Comparison of ENCODE assay signal across 13 mouse cellular contexts in genomic region chr4:142641069-142641468, GRCm38 (mm10).
DNase-seq lines count a peak whose midpoint lies in the region; ATAC-seq and TF ChIP-seq lines count a peak whose summit lies in the region.
"Had no signal": no experiment of that assay in that cellular context is flagged by ENCODE, and none has a peak within 500 bp of the region (broad histone marks: within the 10 kb centered on the region; RNA-seq: fewer than 3 reads in every experiment).

No protein-coding gene starts in this region.

- H3K27me3 ChIP-seq in forebrain, embryonic 15.5 days, result no peaks in the 10 kb centered on the region
- H3K27me3 ChIP-seq in forebrain, embryonic 14.5 days (replicated peaks; ENCODE audit: control insufficient read depth, insufficient read depth, low read length), result no peaks in the 10 kb centered on the region
- no peaks in the 10 kb centered on the region for H3K27me3 ChIP-seq in liver, embryonic 11.5 days (replicated peaks; ENCODE audit: control insufficient read depth, insufficient read depth, low read length)
- no peaks in the 10 kb centered on the region for H3K27me3 ChIP-seq in liver, embryonic 15.5 days
- H3K27me3 ChIP-seq: Patski had no signal

- no peak overlapping the region for H3K9ac ChIP-seq in forebrain, embryonic 15.5 days (replicated peaks)
- H3K9ac ChIP-seq in forebrain, embryonic 14.5 days (ENCODE audit: low read length), result no peak overlapping the region
- H3K9ac ChIP-seq in liver, embryonic 11.5 days (ENCODE audit: low read depth, low read length), result no peak overlapping the region
- H3K9ac ChIP-seq in ES-E14 (ENCODE audit: insufficient read depth, low read depth, low read length, poor library complexity, severe bottlenecking), result no peak overlapping the region
- no peak overlapping the region for H3K9ac ChIP-seq in liver, embryonic 15.5 days

- H3K4me3 ChIP-seq in forebrain, embryonic 15.5 days, result no peak overlapping the region
- H3K4me3 ChIP-seq in forebrain, embryonic 14.5 days (ENCODE audit: low read depth, low read length), result no peak overlapping the region
- no peak overlapping the region for H3K4me3 ChIP-seq in liver, embryonic 11.5 days (ENCODE audit: low read depth, low read length)
- no peak overlapping the region for H3K4me3 ChIP-seq in ES-E14 (ENCODE audit: insufficient read depth in 1 of 2, low read depth in 1 of 2, low read length in 2 of 2, poor library complexity in 1 of 2, severe bottlenecking in 1 of 2)
- no peak overlapping the region for H3K4me3 ChIP-seq in liver, embryonic 15.5 days (replicated peaks)

- no peak for DNase-seq in forebrain, embryonic 14.5 days (ENCODE audit: low spot score)
- no peak for DNase-seq in liver, embryonic 11.5 days (ENCODE audit: low spot score)
- DNase-seq in liver (no peak), ES-E14 (ENCODE audit: low read depth, low spot score) (peak; percentile 41)
- no peak for DNase-seq in cerebellum, postnatal 10 days
- no peak for DNase-seq in adrenal gland, adult 2 months
- DNase-seq: B cell, adult 2 months; cerebellum, adult 2 months; kidney, postnatal 10 days; lung, postnatal 10 days had no signal

- no peaks in the 10 kb centered on the region for H3K9me3 ChIP-seq in forebrain, embryonic 15.5 days
- H3K9me3 ChIP-seq in forebrain, embryonic 14.5 days (replicated peaks; ENCODE audit: control insufficient read depth, low read length), result no peaks in the 10 kb centered on the region
- no peaks in the 10 kb centered on the region for H3K9me3 ChIP-seq in liver, embryonic 11.5 days (ENCODE audit: control insufficient read depth, low read length)
- H3K9me3 ChIP-seq in ES-E14 (ENCODE audit: control insufficient read depth, insufficient read depth, low read depth, low read length), result no peaks in the 10 kb centered on the region
- H3K9me3 ChIP-seq in liver, embryonic 15.5 days (replicated peaks), result no peaks in the 10 kb centered on the region; the same call in 1 of the 2 replicates

- WGBS in forebrain, embryonic 15.5 days, result 88% methylated on average over 10 of the region's 10 CpGs
- WGBS in forebrain, embryonic 14.5 days, result 93% methylated on average over 10 of the region's 10 CpGs
- WGBS in liver, embryonic 11.5 days, result 84% methylated on average over 10 of the region's 10 CpGs
- 71% methylated on average over 10 of the region's 10 CpGs for WGBS in liver, embryonic 15.5 days (ENCODE audit: insufficient replicate concordance)

- ATAC-seq in forebrain, embryonic 15.5 days (replicated peaks), result 0 out of 2 replicates have a peak, but pooled peaks have one; percentile 29
- ATAC-seq in forebrain, embryonic 14.5 days, result no peak
- peak; percentile 54; the same call in 1 of the 2 replicates for ATAC-seq in liver, embryonic 11.5 days (replicated peaks; ENCODE audit: low FRiP score)
- peak; percentile 9; the same call in 1 of the 2 replicates for ATAC-seq in liver, embryonic 15.5 days (ENCODE audit: insufficient read depth)
- ATAC-seq: Patski had no signal

- H3K4me1 ChIP-seq in forebrain, embryonic 15.5 days, result peaks cover 10% of the 10 kb centered on the region
- H3K4me1 ChIP-seq in forebrain, embryonic 14.5 days (ENCODE audit: control insufficient read depth, insufficient read depth, low read length), result peaks cover 9% of the 10 kb centered on the region; the same call in 1 of the 2 replicates
- H3K4me1 ChIP-seq in liver, embryonic 11.5 days (replicated peaks; ENCODE audit: control insufficient read depth, insufficient read depth, low read length), result no peaks in the 10 kb centered on the region
- H3K4me1 ChIP-seq in ES-E14 (ENCODE audit: control insufficient read depth in 2 of 2, insufficient read depth in 2 of 2, low read length in 2 of 2, poor library complexity in 1 of 2), result no peaks in the 10 kb centered on the region
- no peaks in the 10 kb centered on the region for H3K4me1 ChIP-seq in liver, embryonic 15.5 days (replicated peaks)

- no peak overlapping the region for H3K4me2 ChIP-seq in forebrain, embryonic 15.5 days (replicated peaks)
- H3K4me2 ChIP-seq in forebrain, embryonic 14.5 days (ENCODE audit: low read length), result no peak overlapping the region
- H3K4me2 ChIP-seq in liver, embryonic 11.5 days, result no peak overlapping the region
- H3K4me2 ChIP-seq in liver, embryonic 15.5 days, result no peak overlapping the region

- in situ Hi-C loops in ES-E14 (cut with MboI; ENCODE audit: low sequenced_read_pairs in 2 of 2, unreplicated experiment in 2 of 2), result no loop called here

- no peaks in the 10 kb centered on the region for H3K36me3 ChIP-seq in forebrain, embryonic 15.5 days
- no peaks in the 10 kb centered on the region for H3K36me3 ChIP-seq in forebrain, embryonic 14.5 days (ENCODE audit: control insufficient read depth, insufficient read depth, low read length)
- no peaks in the 10 kb centered on the region for H3K36me3 ChIP-seq in liver, embryonic 11.5 days (ENCODE audit: control insufficient read depth, insufficient read depth, low read length)
- H3K36me3 ChIP-seq in ES-E14 (ENCODE audit: control insufficient read depth, insufficient read depth, low read length, poor library complexity, severe bottlenecking), result no peaks in the 10 kb centered on the region
- H3K36me3 ChIP-seq in liver, embryonic 15.5 days (replicated peaks), result no peaks in the 10 kb centered on the region

- no peak overlapping the region for H3K27ac ChIP-seq in forebrain, embryonic 15.5 days (replicated peaks)
- H3K27ac ChIP-seq in forebrain, embryonic 14.5 days (ENCODE audit: low read depth, low read length), result no peak overlapping the region
- no peak overlapping the region for H3K27ac ChIP-seq in liver, embryonic 11.5 days (ENCODE audit: low read depth, low read length)
- no peak overlapping the region for H3K27ac ChIP-seq in ES-E14 (ENCODE audit: insufficient read depth, low read depth, low read length, poor library complexity, severe bottlenecking)
- H3K27ac ChIP-seq in liver, embryonic 15.5 days (replicated peaks), result no peak overlapping the region

TF ChIP-seq in ES-E14, 5 proteins besides CTCF, POLR2A, EP300 and RAD21:
- no peak for TF ChIP-seq ZC3H11A (IDR thresholded peaks at IDR 0.05; ENCODE audit: borderline replicate concordance, low read depth, low read length)
- no peak for TF ChIP-seq ZNF384 (IDR thresholded peaks at IDR 0.05; ENCODE audit: low read depth, low read length)
- no peak for TF ChIP-seq MAFK (IDR thresholded peaks at IDR 0.05; ENCODE audit: insufficient read depth, low read depth, low read length)
- TF ChIP-seq CHD2 (IDR thresholded peaks at IDR 0.05; ENCODE audit: low read depth, low read length), result no peak
- TF ChIP-seq HCFC1 (IDR thresholded peaks at IDR 0.05; ENCODE audit: borderline replicate concordance, insufficient read depth, low read length), result no peak
